Mouse (Mus musculus) megakaryocyte-erythroid progenitor cell, adult 5-6 weeks (primary cell): ENCODE data around the gene Crip3. TPM values are rescaled to one million over a fixed set of nuclear protein-coding genes. Genes with fewer than 3 reads are reported as not detected.

ENCODE experiments used
- ATAC-seq: replicated peaks from 2 replicates; pipeline ENCODE4 v1.8.0; 2016; ENCODE audit warnings: mild to moderate bottlenecking, inconsistent platforms; ENCODE audit not compliant: severe bottlenecking, poor library complexity, low FRiP score, low TSS enrichment
- total RNA-seq, 2 experiments: library from RNA; stranded (forward) in 1 of 2; stranded (reverse) in 1 of 2; fragments of 200-1000, 215-1000 nt in 1 of 2; fragments of >200 nt in 1 of 2; fragmentation: Nextera tagmentation in 1 of 2; gene quantifications; 2 replicates each; pipeline ENCODE4 v1.2.3; 2014 to 2017

Crip3 gene
- total RNA-seq, 2 experiments from 2014 or later: not detected

GRCm38 (mm10) chr17:46453970-46454411 lies 25.3 kb downstream of the Crip3 start:
- no peak for ATAC-seq

- ATAC-seq: no peak
Measured at GRCm38 (mm10) chr17:46454539-46454938, 25.8 kb downstream of the Crip3 start.

- no peak for ATAC-seq
Measured at GRCm38 (mm10) chr17:46455110-46455691, 26.5 kb downstream of the Crip3 start.

DNA sequence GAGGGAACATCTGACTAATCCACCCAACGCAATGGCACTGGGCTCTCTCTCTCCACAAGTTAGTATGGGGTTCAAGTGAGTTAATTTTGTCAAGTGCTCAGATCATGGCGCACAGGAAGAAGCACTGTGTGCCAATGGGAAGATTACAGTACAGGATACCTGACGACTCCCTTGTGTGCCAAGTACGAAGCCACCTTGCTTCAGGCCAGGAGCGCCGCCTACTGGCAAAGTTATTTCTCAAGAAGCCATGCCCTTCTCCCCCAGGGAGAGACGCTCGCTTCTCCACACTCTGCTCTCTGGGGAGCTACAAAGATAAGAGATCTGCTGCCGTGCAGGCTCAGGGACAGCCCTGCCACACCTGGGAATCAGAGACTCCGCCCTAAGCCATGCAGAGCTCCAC lies 29.1 kb downstream of the Crip3 start:
- peak; percentile 44; the same call in 1 of the 2 replicates for ATAC-seq

GRCm38 (mm10) chr17:46458439-46458838 lies 29.7 kb downstream of the Crip3 start:
- no peak for ATAC-seq

- ATAC-seq: no peak
Measured at GRCm38 (mm10) chr17:46460673-46461072, 31.9 kb downstream of the Crip3 start.

DNA sequence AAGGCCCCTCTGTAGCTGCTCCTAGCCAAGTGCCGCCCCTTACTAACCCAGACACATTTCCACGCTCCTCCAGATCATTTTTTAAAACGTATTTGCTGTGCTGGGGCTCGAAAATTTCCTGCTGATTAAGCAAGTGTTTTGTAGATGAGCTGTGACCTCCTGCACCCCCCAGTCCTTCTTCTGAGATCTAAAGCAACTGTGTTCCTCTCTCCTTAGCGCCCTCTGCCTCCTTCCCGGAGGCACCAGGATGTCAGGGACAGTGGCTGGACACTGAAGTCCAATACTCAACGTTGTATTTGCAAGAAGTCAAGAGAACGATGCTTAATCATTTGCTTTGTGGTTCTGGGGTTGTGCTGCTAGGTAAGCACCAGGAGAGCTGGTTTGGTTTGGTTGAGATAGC lies 32.6 kb downstream of the Crip3 start:
- no peak for ATAC-seq

DNA sequence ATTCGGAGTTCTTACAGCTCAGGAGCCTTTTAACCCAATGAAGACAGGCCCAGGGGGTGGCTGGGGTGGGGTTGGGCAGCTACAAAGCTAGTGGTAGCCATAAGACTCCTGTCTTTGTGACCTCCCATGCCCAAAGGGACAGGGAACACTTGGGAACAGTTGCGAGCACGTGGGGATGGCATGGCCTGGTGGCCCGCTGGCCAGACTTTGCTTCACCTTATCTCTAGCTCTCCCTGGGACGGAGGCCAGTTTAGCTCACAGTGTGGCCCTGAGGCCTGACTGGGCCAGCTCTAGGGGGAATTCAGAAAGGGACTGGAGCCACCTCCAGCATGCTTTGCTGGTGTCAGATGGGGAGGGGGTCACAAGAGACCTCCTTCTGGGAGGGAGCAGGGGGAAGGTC lies 33.5 kb downstream of the Crip3 start:
- ATAC-seq: no peak

DNA sequence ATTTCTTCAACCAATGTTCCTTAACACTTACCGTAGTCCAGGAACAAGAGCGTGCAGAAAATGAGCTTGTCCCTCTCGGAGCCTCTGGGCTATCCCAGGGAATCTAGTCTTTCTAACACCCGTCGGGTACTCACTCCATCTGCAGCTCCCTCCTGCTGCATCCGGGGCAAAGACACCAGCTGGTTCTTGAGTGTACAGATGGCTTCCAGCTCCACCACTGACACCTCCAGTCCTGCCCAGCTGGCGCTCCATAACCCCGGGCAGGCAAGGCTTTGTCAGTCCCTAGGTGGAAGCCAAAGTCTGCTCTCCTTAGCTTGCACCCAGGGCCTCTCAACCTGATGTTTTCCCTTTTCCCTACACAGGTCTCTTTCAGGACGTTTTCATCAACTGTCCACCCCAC lies 39.1 kb downstream of the Crip3 start:
- no peak for ATAC-seq

DNA sequence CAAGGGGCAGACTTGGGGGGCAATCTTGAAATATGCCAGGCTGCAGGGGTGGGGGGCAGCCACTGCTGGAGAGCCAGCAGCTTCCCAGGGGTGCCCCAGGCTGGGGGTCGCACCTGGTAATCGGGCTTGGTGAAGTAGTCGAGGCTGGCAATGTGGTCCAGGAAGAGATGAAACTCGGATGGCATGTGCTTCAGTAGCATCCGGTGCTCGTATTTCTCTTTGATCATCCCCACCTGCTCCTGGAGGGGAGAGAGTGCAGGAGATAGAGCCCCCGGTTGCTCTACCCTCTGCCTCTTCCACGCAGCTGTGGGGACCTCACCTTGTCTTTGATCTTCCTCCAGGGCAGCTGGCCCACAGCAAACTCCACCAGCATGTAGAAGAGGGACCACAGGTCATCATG lies 47.9 kb downstream of the Crip3 start:
- ATAC-seq: no peak

GRCm38 (mm10) chr17:46477286-46477685 lies 48.6 kb downstream of the Crip3 start:
- no peak for ATAC-seq

Other genes with a start within 250 kb of the Crip3 start
- 19.9 and 27.9 TPM in 2 replicates for gene Polh, start 226.3 kb upstream of the Crip3 start, total RNA-seq (2014; fragmentation: Nextera tagmentation)
- gene Polh, start 226.3 kb upstream of the Crip3 start, total RNA-seq (2017): 22.5 and 30.3 TPM in 2 replicates
- gene Xpo5, start 226.1 kb upstream of the Crip3 start, total RNA-seq (2014; fragmentation: Nextera tagmentation): 58.7 and 74.9 TPM in 2 replicates
- 74.0 and 81.7 TPM in 2 replicates for gene Xpo5, start 226.1 kb upstream of the Crip3 start, total RNA-seq (2017)
- gene Polr1c, start 180.9 kb upstream of the Crip3 start, total RNA-seq (2014; fragmentation: Nextera tagmentation): 82.6 and 131 TPM in 2 replicates
- 54.1 and 89.4 TPM in 2 replicates for gene Polr1c, start 180.9 kb upstream of the Crip3 start, total RNA-seq (2017)
- gene Yipf3, start 180.8 kb upstream of the Crip3 start, total RNA-seq (2014; fragmentation: Nextera tagmentation): 65.9 and 69.9 TPM in 2 replicates
- 32.9 and 38.5 TPM in 2 replicates for gene Yipf3, start 180.8 kb upstream of the Crip3 start, total RNA-seq (2017)
- 0.66 and 2.7 TPM in 2 replicates for gene Lrrc73, start 175.4 kb upstream of the Crip3 start, total RNA-seq (2014; fragmentation: Nextera tagmentation)
- gene Lrrc73, start 175.4 kb upstream of the Crip3 start, total RNA-seq (2017): 0.38 TPM in 1 of 2 replicates, not detected in the other
- gene Tjap1, start 145.9 kb upstream of the Crip3 start, total RNA-seq (2014; fragmentation: Nextera tagmentation): 20.1 and 24.5 TPM in 2 replicates
- 15.8 and 18.5 TPM in 2 replicates for gene Tjap1, start 145.9 kb upstream of the Crip3 start, total RNA-seq (2017)
- gene Dlk2, start 131.5 kb upstream of the Crip3 start, total RNA-seq (2014; fragmentation: Nextera tagmentation): not detected in 2 replicates
- not detected in 2 replicates for gene Dlk2, start 131.5 kb upstream of the Crip3 start, total RNA-seq (2017)
- gene Abcc10, start 100.6 kb upstream of the Crip3 start, total RNA-seq (2014; fragmentation: Nextera tagmentation): 5.8 and 7.0 TPM in 2 replicates
- gene Abcc10, start 100.6 kb upstream of the Crip3 start, total RNA-seq (2017): 1.6 and 8.7 TPM in 2 replicates
- gene Zfp318, start 45.2 kb upstream of the Crip3 start, total RNA-seq (2014; fragmentation: Nextera tagmentation): 14.3 and 22.2 TPM in 2 replicates
- 17.3 and 41.5 TPM in 2 replicates for gene Zfp318, start 45.2 kb upstream of the Crip3 start, total RNA-seq (2017)
- not detected in 2 replicates for gene Slc22a7, start 9.5 kb downstream of the Crip3 start, total RNA-seq (2014; fragmentation: Nextera tagmentation)
- not detected in 2 replicates for gene Slc22a7, start 9.5 kb downstream of the Crip3 start, total RNA-seq (2017)
- gene Ttbk1, start 58.7 kb downstream of the Crip3 start, total RNA-seq (2014; fragmentation: Nextera tagmentation): 0.10 TPM in 1 of 2 replicates, not detected in the other
- 0.14 TPM in 1 of 2 replicates, not detected in the other for gene Ttbk1, start 58.7 kb downstream of the Crip3 start, total RNA-seq (2017)
- 49.4 and 60.5 TPM in 2 replicates for gene Dnph1, start 67.8 kb downstream of the Crip3 start, total RNA-seq (2014; fragmentation: Nextera tagmentation)
- gene Dnph1, start 67.8 kb downstream of the Crip3 start, total RNA-seq (2017): 15.6 and 27.7 TPM in 2 replicates
- 14.1 and 19.6 TPM in 2 replicates for gene Cul9, start 117.5 kb downstream of the Crip3 start, total RNA-seq (2014; fragmentation: Nextera tagmentation)
- gene Cul9, start 117.5 kb downstream of the Crip3 start, total RNA-seq (2017): 2.5 and 4.8 TPM in 2 replicates
- gene Srf, start 127.2 kb downstream of the Crip3 start, total RNA-seq (2014; fragmentation: Nextera tagmentation): 26.2 and 44.3 TPM in 2 replicates
- gene Srf, start 127.2 kb downstream of the Crip3 start, total RNA-seq (2017): 19.3 and 20.5 TPM in 2 replicates
- 0.12 and 0.20 TPM in 2 replicates for gene Ptk7, start 200.6 kb downstream of the Crip3 start, total RNA-seq (2014; fragmentation: Nextera tagmentation)
- 0.14 and 0.53 TPM in 2 replicates for gene Ptk7, start 200.6 kb downstream of the Crip3 start, total RNA-seq (2017)
- 5.8 and 6.9 TPM in 2 replicates for gene Klc4, start 217.1 kb downstream of the Crip3 start, total RNA-seq (2014; fragmentation: Nextera tagmentation)
- gene Klc4, start 217.1 kb downstream of the Crip3 start, total RNA-seq (2017): 5.6 and 5.9 TPM in 2 replicates
- 74.7 and 190 TPM in 2 replicates for gene Mrpl2, start 217.3 kb downstream of the Crip3 start, total RNA-seq (2014; fragmentation: Nextera tagmentation)
- 82.2 and 97.0 TPM in 2 replicates for gene Mrpl2, start 217.3 kb downstream of the Crip3 start, total RNA-seq (2017)
- gene Cul7, start 221.4 kb downstream of the Crip3 start, total RNA-seq (2014; fragmentation: Nextera tagmentation): 11.2 and 12.6 TPM in 2 replicates
- gene Cul7, start 221.4 kb downstream of the Crip3 start, total RNA-seq (2017): 6.6 and 12.6 TPM in 2 replicates
- 16.1 and 23.4 TPM in 2 replicates for gene Rrp36, start 245.4 kb downstream of the Crip3 start, total RNA-seq (2014; fragmentation: Nextera tagmentation)
- 60.4 and 64.8 TPM in 2 replicates for gene Rrp36, start 245.4 kb downstream of the Crip3 start, total RNA-seq (2017)
- gene Mea1, start 249.9 kb downstream of the Crip3 start, total RNA-seq (2014; fragmentation: Nextera tagmentation): 74.7 and 75.2 TPM in 2 replicates
- gene Mea1, start 249.9 kb downstream of the Crip3 start, total RNA-seq (2017): 71.6 and 85.7 TPM in 2 replicates